Mouse (Mus musculus): ENCODE measurements around the gene Krtap2-4.
"Not testable (repeated sequence)": the region's sequence is repeated elsewhere in the genome, so short reads cannot be mapped to it uniquely, and the experiment has no call there.

Krtap2-4 gene

GRCm38 (mm10) chr11:99614796-99615363, at the start of gene Krtap2-4:
Gene Krtap2-4, minus strand, starts transcription at chr11:99614846.
- no peak for DNase-seq

DNA sequence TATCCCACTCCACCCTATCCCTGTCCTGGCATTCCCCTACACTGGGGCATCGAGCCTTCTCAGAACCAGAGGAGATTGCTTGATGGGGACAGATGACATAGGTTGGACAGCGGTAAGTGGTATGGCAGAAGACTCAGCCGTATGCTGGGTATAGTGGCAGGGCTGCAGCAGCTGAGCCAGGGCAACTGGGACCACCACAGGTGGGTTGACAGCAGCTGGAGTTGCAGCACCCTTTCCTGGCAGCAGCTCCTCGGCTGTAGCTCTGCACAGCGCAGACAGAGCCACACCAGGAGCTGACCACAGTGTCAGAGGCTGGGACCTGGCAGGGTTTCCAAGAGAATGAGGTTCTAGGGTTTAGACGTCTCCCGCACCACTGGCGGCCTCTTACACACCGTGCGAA, 48.2 kb upstream of the Krtap2-4 start:
- no peak for DNase-seq

- DNase-seq = no peak
Observed at GRCm38 (mm10) chr11:99659256-99659655, 44.6 kb upstream of the Krtap2-4 start.

DNA sequence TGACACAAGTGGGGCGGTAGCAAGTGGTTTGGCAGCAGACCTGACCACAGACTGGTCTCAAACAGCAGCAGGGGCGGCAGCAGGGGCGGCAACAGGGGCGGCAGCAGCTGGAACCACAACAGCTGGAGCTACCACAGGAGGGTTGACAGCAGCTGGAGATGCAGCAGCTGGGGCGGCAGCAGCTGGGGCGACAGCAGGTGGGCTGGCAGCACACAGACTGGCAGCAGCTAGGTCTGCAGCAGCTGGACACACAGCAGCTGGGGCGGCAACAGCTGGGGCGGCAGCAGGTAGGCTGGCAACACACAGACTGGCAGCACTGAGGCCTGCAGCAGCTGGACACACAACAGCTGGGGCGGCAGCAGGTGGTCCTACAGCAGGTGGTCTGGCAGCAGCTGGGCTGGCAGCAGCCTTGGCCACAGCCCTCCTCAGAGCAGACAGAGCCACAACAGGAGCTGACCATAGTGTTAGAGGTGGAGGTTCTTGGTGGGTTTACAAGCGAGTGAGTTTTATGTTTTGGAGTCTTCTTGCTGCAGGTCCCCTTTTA, 43.9 kb upstream of the Krtap2-4 start, which contains the start of gene Gm11563:
Gene Gm11563, minus strand, starts transcription at position 494 of the 544 bp plus-strand sequence.
- not testable (repeated sequence) for DNase-seq

GRCm38 (mm10) chr11:99657051-99657450, 42.4 kb upstream of the Krtap2-4 start:
- DNase-seq = no peak

DNA sequence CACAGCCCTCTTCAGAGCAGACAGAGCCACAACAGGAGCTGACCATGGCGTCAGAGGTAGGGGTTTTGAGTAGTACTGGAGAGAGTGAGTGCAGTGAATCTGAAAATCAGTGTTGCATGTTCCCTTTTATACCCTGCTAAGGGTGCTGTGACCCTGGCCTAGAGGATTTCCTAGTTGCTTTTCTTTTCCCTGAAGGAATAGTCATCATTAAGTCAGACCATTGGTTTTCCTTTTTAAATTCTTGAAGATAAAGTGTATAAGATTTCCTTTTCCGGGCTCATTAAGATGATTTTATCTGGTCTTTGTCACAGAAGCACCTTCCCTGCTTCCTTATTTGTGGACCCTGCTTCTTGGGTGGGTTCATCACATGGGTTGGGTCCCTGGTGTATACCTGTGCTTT, 35.5 kb upstream of the Krtap2-4 start, which contains the start of gene Gm11555:
Gene Gm11555, minus strand, starts transcription at position 101 of the 400 bp plus-strand sequence.
- no peak for DNase-seq

- DNase-seq = no peak
Observed at GRCm38 (mm10) chr11:99646444-99646843, 31.8 kb upstream of the Krtap2-4 start.

DNA sequence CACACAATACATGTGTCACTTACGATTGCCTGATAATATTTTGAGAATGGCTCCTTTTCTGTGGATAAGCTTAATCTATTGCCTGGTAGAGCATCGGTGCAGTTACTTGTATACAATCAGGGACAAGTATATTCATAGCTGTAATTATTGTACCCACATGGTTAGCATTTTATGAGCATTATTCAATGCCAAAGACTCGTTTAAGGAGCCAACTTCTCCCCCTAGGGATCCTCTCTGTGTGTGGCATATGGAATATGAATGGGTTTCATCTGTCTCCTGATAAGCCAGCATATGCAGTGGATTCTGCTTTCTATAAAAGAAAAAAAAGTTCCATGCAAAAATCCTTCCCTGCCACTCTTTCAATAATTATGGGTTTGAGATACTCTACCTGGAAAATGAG, 29.7 kb upstream of the Krtap2-4 start:
- no peak for DNase-seq

DNA sequence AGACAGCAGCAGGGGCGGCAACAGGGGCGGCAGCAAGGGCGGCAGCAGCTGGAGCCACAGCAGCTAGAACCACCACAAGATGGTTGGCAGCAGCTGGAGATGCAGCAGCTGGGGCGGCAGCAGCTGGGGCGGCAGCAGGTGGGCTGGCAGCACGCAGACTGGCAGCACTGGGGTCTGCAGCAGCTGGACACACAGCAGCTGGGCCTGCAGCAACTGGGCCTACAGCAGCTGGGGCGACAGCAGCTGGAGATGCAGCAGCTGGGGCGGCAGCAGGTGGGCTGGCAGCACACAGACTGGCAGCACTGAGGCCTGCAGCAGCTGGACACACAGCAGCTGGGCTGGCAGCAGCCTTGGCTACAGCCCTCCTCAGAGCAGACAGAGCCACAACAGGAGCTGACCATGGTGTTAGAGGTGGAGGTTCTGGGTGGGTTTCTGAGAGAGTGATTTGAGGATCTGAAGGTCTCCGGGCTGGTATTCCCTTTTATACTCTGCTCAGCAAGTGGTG, 29.0 kb upstream of the Krtap2-4 start, which contains the start of gene Krtap4-7:
Gene Krtap4-7, minus strand, starts transcription at position 455 of the 505 bp plus-strand sequence.
- DNase-seq = not testable (repeated sequence)

- no peak for DNase-seq
Observed at GRCm38 (mm10) chr11:99640926-99641325, 26.3 kb upstream of the Krtap2-4 start.

- DNase-seq = no peak
Observed at GRCm38 (mm10) chr11:99637086-99637485, 22.4 kb upstream of the Krtap2-4 start.

GRCm38 (mm10) chr11:99634653-99635134, 20.0 kb upstream of the Krtap2-4 start, which contains the start of gene Krtap4-2:
Gene Krtap4-2, minus strand, starts transcription at chr11:99635084.
- no peak for DNase-seq

- no peak for DNase-seq
Observed at GRCm38 (mm10) chr11:99633293-99633692, 18.6 kb upstream of the Krtap2-4 start.

- DNase-seq = no peak
Observed at GRCm38 (mm10) chr11:99630890-99631289, 16.2 kb upstream of the Krtap2-4 start.

DNA sequence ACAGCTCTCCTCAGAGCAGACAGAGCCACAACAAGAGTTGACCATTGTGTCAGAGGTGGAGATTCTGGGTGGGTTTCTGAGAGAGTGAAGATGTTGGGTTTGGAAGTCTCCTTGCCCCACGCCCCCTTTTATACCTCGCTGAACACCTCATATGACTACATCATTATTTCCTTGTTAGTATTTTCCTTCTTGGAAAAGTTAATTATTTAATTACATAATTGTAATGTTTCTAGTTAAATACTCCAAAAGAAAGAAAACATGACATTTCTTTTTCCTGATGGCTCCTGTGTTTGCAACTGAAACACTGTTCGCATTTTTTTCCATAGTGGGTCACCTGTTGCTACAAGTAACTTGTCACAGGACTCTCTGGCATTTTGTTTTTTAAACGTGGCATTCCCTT, 13.5 kb upstream of the Krtap2-4 start, which contains the start of gene Krtap4-1:
Gene Krtap4-1, minus strand, starts transcription at position 101 of the 400 bp plus-strand sequence.
- DNase-seq = no peak

DNA sequence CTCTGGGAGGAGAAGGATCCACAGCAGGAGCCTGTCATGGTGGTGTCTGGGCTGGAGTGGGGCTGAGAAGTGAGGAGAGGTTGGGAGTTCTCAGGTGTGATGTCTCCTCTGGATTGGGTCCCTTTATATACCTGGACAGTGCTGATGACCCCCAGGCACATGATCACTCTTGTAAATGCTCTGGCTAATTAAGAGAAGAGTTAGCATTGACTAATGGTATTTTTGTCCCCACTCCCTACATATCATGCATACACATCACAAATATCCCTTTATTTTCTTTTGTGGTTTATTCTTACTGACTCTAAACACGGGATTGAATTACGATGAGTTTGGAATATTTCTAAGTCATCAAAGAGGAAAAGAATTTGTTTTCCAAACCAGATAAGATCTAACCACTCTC, 5.7 kb upstream of the Krtap2-4 start, which contains the start of gene Gm11562:
Gene Gm11562, minus strand, starts transcription at position 101 of the 400 bp plus-strand sequence.
- DNase-seq = no peak

GRCm38 (mm10) chr11:99610089-99610488, 4.6 kb downstream of the Krtap2-4 start, which contains the start of gene Gm11937:
Gene Gm11937, minus strand, starts transcription at chr11:99610189.
- DNase-seq = not testable (repeated sequence)

GRCm38 (mm10) chr11:99609126-99609525, 5.5 kb downstream of the Krtap2-4 start:
- DNase-seq = no peak

GRCm38 (mm10) chr11:99603208-99603607, 11.4 kb downstream of the Krtap2-4 start, which contains the start of gene Gm11938:
Gene Gm11938, minus strand, starts transcription at chr11:99603308.
- not testable (repeated sequence) for DNase-seq

- not testable (repeated sequence) for DNase-seq
Observed at GRCm38 (mm10) chr11:99597742-99598141, 16.9 kb downstream of the Krtap2-4 start, which contains the start of gene Krtap9-3. Gene Krtap9-3, minus strand, starts transcription at chr11:99598105.

DNA sequence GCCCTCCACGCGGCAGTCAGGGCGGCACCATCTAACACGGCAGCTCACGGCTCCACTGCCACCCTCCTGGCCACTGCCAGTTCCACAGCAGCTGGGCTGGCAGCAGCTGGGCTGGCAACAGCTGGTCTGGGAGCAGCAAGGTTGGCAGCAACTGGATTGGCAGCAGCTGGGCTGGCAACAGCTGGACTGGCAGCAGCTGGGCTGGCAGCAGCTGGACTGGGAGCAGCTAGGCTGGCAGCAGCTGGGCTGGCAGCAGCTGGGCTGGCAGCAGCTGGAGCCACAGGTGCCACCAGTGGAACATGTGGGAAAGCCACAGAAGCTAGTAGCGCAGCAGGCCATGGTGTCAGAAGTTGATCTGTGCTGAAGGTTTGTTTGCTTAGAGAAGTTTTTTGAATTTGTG, 23.7 kb downstream of the Krtap2-4 start, which contains the start of gene Krtap1-3:
Gene Krtap1-3, minus strand, starts transcription at position 359 of the 400 bp plus-strand sequence.
- no peak for DNase-seq

DNA sequence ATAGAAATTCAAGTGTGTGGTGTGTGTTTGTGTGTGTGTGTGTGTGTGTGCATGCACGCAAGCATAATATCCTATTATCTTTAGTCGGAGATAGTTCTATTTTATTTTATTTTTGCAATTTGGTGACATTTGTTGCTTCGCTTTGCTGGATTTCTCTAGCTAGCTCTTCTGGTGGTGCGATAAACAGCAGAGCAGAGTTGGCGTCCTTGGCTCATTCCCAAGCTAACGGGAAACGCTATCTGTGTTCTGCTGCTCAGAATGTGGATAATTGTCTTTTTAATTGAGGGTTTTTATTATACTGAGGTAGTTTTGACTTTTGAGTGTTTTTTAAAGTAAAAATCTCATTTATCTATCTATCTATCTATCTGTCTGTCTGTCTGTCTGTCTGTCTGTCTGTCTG, 29.6 kb downstream of the Krtap2-4 start:
- no peak for DNase-seq

DNA sequence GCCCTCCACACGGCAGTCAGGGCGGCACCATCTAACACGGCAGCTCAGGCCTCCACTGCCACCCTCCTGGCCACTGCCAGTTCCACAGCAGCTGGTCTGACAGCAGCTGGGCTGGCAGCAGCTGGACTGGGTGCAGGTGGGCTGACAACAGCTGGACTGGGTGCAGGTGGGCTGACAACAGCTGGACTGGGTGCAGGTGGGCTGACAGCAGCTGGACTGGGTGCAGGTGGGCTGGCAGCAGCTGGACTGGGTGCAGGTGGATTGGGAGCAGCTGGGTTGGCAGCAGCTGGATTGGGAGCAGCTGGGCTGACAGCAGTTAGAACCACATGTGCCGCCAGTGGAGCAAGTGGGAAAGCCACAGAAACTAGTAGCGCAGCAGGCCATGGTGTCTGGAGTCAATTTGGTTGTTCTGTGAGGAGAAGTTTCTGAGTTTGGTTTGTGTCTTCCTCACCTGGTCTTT, 31.4 kb downstream of the Krtap2-4 start, which contains the start of gene Krtap1-4:
Gene Krtap1-4, minus strand, starts transcription at position 410 of the 460 bp plus-strand sequence.
- no peak for DNase-seq

Measured in thymus, postnatal 4 days (tissue).